Mouse (Mus musculus): ENCODE measurements around the gene Rnf40. TPM values are rescaled to one million over a fixed set of nuclear protein-coding genes. Genes with fewer than 3 reads are reported as not detected.

Gene Rnf40
- 56.0 and 62.8 TPM in 2 replicates for total RNA-seq (2021)
- long read RNA-seq, experiment 1, full-length matches to known transcripts = 39 of 78 reads
- long read RNA-seq, experiment 1, partial matches to known transcripts = 16 of 78 reads
- long read RNA-seq, experiment 1, other reads (novel, unspliced or antisense) = 23 of 78 reads
- long read RNA-seq, experiment 2, full-length matches to known transcripts = 52 of 78 reads
- long read RNA-seq, experiment 2, partial matches to known transcripts = 9 of 78 reads
- long read RNA-seq, experiment 2, other reads (novel, unspliced or antisense) = 17 of 78 reads

GRCm38 (mm10) chr7:127588011-127588871 is at the start of gene Rnf40, which contains the start of gene Ccdc189:
TSS of gene Rnf40 (plus strand) at chr7:127588767.
TSS of gene Ccdc189 (minus strand) at chr7:127588595.
- peak; percentile 97 for DNase-seq

DNA sequence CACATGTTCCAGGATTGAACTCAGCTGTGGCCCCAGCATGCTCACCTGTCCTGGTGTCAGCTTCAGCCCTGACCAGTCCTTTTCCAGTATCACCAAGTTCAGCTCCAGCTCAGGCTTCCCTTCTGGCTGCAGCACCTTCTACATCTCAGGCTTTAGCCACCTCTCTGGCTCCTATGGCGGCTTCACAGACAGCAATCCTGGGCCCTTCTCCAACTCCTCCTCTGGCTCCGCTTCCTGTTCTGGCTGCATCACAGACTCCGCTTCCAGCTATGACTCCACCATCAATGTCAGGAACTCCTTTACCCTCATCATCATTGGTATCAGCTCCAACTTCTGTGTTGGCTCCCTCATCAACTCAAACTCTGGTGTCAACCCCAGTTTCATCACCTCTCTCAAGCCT is 46.9 kb upstream of the Rnf40 start:
- no peak for DNase-seq

GRCm38 (mm10) chr7:127549116-127549835 is 39.3 kb upstream of the Rnf40 start:
- DNase-seq = peak; percentile 59

DNA sequence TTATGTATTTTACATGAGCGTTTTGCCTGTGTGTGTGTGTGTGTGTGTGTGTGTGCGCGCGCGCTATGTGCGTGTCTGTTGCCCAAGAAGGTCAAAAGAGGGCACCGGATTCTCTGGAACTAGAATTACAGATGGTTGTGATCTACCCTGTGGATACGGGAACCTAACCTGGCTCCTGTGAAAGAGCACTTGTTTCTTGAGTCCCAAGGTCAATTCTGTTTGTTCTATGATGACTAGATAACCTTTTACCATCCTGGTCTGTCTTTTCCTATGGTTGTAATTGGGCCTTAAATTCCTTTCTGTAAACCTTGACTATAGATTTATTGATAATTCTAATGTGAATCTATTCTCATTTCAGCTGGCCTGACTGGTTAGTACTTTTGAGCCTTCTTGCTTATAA is 37.0 kb upstream of the Rnf40 start:
- DNase-seq = no peak

GRCm38 (mm10) chr7:127560580-127560979 is 28.0 kb upstream of the Rnf40 start:
- no peak for DNase-seq

DNA sequence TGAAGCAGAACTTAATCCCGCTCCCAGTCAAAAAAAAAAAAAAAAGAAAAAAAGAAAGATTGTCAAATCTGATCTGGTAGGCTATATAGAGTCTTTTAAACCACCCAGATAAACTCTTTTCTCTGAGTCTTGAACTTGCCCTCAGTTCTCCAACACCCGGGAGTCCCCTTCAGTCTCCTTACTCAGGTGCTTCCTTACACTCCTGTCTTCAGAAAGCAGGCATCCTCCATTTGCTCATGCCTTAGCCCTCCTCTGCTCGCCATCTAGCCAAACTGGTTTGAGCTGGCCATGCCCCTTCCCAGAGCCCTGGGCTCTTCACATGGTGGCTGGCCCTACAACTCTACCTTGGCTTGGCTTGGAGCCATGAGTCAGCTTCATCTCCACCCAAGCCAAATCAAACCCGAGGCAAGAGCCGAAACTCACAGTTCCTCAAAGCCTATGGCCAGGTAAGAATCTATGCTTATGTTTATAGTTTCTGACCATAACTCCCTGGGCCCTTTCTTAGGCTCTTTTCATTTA is 27.2 kb upstream of the Rnf40 start, which contains the start of gene Tmem265:
Tmem265 (plus strand) TSS at position 51 of the 519 bp plus-strand sequence.
- DNase-seq = no peak

DNA sequence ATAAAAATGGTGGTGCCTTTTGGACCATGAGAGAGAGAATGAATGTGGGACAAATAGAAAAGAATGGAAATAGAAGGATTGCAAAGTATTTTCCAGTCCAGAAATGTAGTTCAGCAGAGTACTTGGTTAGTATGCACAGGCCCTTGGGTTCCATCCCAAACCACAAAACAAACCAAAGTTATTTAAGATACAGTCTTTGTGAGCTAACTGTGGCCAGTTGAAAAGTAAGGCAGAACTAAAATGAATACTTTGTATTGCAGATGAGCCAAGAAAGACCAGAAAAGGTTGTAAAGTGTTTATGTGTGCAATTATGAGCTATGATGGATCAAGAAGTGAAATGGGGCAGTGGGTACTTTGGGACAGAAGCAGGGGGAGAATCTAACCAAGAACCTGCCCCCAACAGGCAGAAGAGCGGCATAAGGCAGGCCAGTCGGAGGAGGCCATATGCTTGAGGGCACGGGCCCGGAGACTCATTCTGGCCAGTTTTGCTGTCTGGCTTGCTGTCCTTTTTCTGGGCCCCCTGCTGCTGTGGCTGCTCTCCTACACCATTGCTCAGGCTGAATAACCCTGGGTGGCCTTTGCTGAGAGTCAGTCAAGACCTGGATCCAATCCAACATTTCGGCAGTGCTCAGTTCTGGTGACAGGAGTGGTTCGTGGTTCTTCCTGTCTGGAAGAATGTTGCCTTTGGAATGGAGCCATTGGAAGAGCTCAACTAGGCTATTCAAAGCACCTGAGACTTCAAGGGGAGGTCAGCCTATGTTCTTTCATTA is 24.0 kb upstream of the Rnf40 start:
- peak; percentile 74 for DNase-seq

DNA sequence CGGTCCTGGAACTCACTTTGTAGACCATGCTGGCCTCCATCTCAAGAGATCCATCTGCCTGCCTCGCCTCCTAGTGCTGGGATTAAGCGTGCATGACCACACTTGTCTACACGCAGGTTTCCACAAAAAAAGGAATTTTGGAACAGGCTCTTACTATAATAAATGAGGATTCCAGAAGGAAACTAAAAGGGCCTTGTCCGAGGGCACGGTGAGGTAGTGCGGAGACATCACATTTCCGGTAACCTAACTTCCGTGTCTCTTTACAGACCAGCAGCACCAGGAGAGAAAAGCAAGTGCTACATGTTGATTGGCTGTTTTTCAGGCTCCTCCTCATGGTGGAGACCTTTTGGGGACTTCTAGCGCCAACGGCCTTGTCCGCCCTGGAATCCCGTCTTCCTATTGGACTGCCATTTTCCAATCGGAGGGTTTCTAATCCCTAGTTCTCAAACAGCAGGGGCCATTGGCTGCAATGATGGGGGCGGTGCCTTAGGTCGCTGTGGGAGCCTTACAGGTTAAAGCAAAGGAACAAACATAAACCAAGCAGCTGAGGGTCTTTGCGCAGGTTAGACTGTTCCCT is 15.6 kb upstream of the Rnf40 start, which contains the start of gene Phkg2:
Phkg2 (plus strand) TSS at position 446 of the 577 bp plus-strand sequence.
- peak; percentile 97 for DNase-seq

DNA sequence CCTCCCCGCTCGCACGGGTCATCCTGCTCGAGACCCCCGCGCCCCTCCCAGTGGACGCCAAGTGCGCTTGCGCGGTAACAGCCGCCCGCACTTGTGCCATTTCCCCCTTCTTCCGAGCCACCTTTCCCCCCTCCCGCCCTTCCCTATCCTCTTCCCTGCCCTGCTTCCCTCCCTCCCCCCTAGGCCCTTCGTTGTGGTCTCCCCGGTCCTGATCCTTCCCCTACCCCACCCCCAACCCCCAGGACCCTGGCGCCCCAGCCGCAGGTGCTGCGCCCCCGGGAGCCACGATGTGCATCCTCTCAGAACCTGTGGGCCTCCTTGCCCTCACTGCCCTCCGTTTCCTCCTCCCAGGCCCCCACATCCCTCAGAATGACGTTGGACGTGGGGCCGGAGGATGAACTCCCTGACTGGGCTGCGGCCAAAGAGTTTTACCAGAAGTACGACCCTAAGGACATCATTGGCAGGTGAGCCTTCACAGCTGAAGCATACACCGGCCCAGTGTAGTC is 15.0 kb upstream of the Rnf40 start:
- no peak for DNase-seq

DNA sequence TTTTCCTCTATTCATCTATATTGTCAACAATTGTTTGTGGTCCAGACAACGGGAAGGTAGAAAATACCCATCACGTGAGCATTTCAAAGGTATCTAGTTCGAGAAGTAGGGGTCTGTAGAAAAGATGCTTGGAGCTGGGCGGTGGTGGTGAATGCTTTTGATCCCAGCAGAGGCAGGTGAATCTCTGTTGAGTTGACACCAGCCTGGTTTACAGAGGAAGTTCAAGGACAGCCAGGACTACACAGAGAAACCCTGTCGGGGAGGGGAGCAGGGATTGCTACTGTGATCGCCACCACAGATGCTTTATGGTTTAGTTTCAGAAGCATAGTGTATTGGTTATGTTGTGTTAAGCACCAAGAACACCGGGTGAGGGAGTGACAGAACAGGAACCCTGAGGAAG is 14.5 kb upstream of the Rnf40 start:
- no peak for DNase-seq

DNA sequence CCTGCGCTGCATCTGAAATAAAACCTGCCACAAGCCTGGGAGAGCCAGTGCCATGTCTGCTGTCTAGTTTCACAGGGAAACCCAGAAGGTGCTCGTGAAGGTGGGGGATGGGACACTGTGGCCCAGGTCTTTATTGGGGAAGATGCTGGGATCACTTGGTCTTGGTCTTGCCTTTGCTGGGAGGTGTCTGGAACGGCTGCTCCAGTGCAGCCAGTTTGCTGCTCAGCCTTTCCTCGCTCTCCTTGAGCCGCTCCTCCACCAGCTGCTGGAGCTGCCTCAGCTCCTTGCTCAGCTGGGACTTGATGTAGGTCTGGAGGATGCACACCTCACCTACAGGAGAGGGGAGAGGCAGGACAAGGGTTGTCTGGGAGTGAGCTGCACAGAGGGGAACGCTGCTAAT is 5.3 kb upstream of the Rnf40 start:
- DNase-seq = no peak

DNA sequence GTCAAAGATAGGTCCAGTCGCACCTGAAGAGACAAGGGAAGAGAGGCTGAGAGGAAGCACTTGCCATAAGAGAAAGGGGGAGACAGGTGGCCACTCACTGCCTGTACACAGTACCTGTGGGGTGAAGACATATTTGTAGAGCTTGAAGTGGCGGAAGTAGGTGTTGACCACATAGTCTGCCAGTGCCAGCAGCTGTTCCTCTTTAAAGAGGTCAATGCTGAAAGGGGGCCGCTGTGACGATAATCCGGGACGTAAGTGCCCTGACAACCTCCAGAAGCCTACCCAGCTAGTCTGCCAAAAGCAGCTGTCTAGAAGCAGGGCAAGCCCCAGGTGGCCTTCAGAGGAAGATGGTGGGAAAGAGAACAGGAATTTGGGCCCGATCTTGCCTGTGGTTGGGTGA is 3.5 kb upstream of the Rnf40 start:
- no peak for DNase-seq

GRCm38 (mm10) chr7:127586149-127586548 is 2.4 kb upstream of the Rnf40 start:
- DNase-seq = no peak

GRCm38 (mm10) chr7:127587196-127587595 is 1.4 kb upstream of the Rnf40 start:
- DNase-seq = no peak

DNA sequence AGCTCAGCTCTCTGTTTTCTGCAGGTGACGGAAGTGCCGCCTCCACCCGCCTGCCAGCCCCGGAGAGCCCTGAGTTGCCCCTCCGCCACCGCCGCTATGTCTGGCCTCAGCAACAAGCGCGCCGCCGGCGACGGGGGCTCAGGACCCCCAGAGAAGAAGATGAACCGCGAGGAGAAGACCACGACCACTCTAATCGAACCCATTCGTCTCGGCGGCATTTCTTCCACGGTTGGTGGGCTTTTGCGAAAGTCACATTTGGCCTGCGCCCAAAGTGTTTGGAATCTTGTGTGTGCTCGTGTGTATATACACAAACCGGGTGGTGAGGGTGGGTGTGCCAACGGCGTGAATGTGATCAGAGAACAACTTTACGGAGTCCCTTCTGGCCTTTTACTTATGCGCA is 334 bp downstream of the Rnf40 start:
- DNase-seq = no peak

DNA sequence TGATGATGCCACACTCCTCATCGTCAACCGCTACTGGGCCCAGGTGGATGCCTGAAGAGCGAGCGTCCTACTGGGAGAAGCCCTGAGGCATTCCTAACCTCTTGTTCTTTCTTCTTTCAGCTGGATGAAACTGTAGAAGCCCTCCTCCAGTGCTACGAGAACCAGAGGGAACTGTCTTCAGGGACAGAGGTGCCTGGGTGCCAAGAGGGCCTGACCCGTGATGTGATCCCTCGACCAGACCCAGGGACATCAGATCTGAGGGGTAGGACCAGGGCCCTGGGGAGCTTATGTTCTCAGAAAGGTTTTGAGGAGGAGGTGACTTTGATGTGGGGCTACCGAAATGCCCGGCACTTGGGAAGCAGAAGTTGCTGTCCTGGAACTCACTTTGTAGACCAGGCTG is 1.1 kb downstream of the Rnf40 start:
- no peak for DNase-seq

DNA sequence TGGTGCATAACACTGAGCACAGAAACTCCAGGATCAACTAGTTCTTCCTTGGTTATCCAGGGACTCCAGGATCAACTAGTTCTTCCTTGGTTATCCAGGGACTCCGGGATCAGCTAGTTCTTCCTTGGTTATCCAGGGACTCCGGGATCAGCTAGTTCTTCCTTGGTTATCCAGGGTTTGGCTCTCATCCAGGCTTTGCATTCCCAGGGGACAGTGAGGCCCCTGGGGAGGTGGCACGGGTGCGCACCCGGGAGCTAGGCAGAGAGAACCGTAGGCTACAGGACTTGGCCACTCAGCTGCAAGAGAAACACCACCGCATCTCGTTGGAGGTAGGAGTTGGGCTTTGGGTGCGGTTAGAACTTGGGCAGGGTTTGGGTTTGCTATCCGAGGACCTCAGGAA is 2.5 kb downstream of the Rnf40 start:
- no peak for DNase-seq

- no peak for DNase-seq
These were observed 4.0 kb downstream of the Rnf40 start for GRCm38 (mm10) chr7:127592575-127592974.

- no peak for DNase-seq
These were observed 8.2 kb downstream of the Rnf40 start for GRCm38 (mm10) chr7:127596747-127597146.

DNA sequence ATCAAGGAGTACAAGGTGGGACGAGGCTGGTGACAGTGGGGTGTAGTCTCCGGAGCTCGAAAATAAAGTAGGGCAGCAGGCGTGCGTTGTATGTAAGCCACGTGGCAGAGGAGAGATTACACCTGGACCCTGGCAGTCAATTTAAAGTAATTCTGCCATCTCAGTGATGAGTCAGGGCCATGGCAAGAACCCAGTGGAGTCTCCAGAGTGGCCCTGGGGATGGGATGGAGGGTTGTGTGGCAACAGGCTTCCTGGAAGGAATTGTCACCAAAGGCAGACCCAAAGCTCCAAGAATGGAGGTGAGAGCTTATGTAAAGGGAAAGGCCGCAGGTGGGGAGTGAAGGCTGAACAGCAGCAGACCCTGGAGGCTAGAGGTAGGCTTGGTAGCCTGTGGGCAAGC is 12.0 kb downstream of the Rnf40 start:
- no peak for DNase-seq

GRCm38 (mm10) chr7:127601735-127602134 is 13.2 kb downstream of the Rnf40 start:
- DNase-seq = no peak
